ENCODE assay signal across 9 mouse cellular contexts in genomic region chr2:18872797-18873196, GRCm38 (mm10).
DNase-seq lines count a peak whose midpoint lies in the region; ATAC-seq and TF ChIP-seq lines count a peak whose summit lies in the region.
"Had no signal": no experiment of that assay in that cellular context is flagged by ENCODE, and none has a peak within 500 bp of the region (broad histone marks: within the 10 kb centered on the region; RNA-seq: fewer than 3 reads in every experiment).

No protein-coding gene starts in this region.

- TF ChIP-seq POLR2A in liver, adult 2 months (IDR thresholded peaks at IDR 0.05; ENCODE audit: extremely low read depth, insufficient read depth, low read length) = no peak

- H3K4me3 ChIP-seq in kidney, embryonic 15.5 days (replicated peaks) = no peak overlapping the region
- no peak overlapping the region for H3K4me3 ChIP-seq in liver, adult 2 months (ENCODE audit: insufficient read depth, low read depth, low read length)
- H3K4me3 ChIP-seq: heart, embryonic 15.5 days had no signal

- WGBS in kidney, embryonic 15.5 days = 2% methylated on average over 2 of the region's 2 CpGs
- 10% methylated on average over 2 of the region's 2 CpGs for WGBS in liver, adult 2 months

- H3K4me1 ChIP-seq in kidney, embryonic 15.5 days = no peaks in the 10 kb centered on the region
- no peaks in the 10 kb centered on the region for H3K4me1 ChIP-seq in liver, adult 2 months (ENCODE audit: control insufficient read depth, insufficient read depth, low read length)
- H3K4me1 ChIP-seq: heart, embryonic 15.5 days had no signal

- no peak overlapping the region for H3K9ac ChIP-seq in kidney, embryonic 15.5 days
- H3K9ac ChIP-seq in liver, adult 2 months (ENCODE audit: low read depth, low read length) = no peak overlapping the region
- H3K9ac ChIP-seq: heart, embryonic 15.5 days had no signal

- DNase-seq in CD4-positive, CD25-positive, alpha-beta regulatory T cell, adult 2 months (ENCODE audit: low read depth, low spot score) = peak; percentile 89
- peak; percentile 63 to 91 for DNase-seq in adrenal gland, adult (ENCODE audit: inconsistent age in 2 of 2, low spot score in 1 of 2)
- DNase-seq in embryo, embryonic 10 days (ENCODE audit: low spot score) = peak; percentile 89
- DNase-seq in gastrocnemius, postnatal 14 days = peak; percentile 62
- peak; percentile 53 for DNase-seq in liver, adult 2 months (ENCODE audit: extremely low read depth, low read depth, low spot score)
- DNase-seq in retina, embryonic 14.5 days (ENCODE audit: low spot score) = peak; percentile 79
- DNase-seq in urinary bladder, adult 2 months (ENCODE audit: low spot score) = peak; percentile 31

- H3K4me2 ChIP-seq in kidney, embryonic 15.5 days = no peak overlapping the region
- H3K4me2 ChIP-seq: heart, embryonic 15.5 days had no signal

- H3K27me3 ChIP-seq in kidney, embryonic 15.5 days = no peaks in the 10 kb centered on the region
- no peaks in the 10 kb centered on the region for H3K27me3 ChIP-seq in liver, adult 2 months (ENCODE audit: control insufficient read depth, insufficient read depth, low read length)
- H3K27me3 ChIP-seq: heart, embryonic 15.5 days had no signal

- TF ChIP-seq CTCF in liver, adult 2 months (IDR thresholded peaks at IDR 0.05; ENCODE audit: low read depth, low read length) = peak; percentile 50

- no peaks in the 10 kb centered on the region for H3K79me2 ChIP-seq in liver, adult 2 months (ENCODE audit: control insufficient read depth, insufficient read depth, low read length)

- no peaks in the 10 kb centered on the region for H3K9me3 ChIP-seq in kidney, embryonic 15.5 days (replicated peaks)
- H3K9me3 ChIP-seq: heart, embryonic 15.5 days had no signal

- 0 out of 2 replicates have a peak, but pooled peaks have one; percentile 40 for ATAC-seq in kidney, embryonic 15.5 days (replicated peaks; ENCODE audit: low FRiP score)

- intact Hi-C loops in gastrocnemius, postnatal 14 days (cut with DNase I; ENCODE audit: low total_unique reads) = loop anchor here (5.0 to 10.0 kb wide), 3 partner anchors 125 to 400 kb away; partner anchors contain the start of genes 4930426L09Rik and Pip4k2a

- peaks cover 19% of the 10 kb centered on the region for H3K36me3 ChIP-seq in kidney, embryonic 15.5 days
- no peaks in the 10 kb centered on the region for H3K36me3 ChIP-seq in liver, adult 2 months (ENCODE audit: control insufficient read depth, insufficient read depth, low read length)
- H3K36me3 ChIP-seq: heart, embryonic 15.5 days had no signal

- H3K27ac ChIP-seq in kidney, embryonic 15.5 days = no peak overlapping the region
- H3K27ac ChIP-seq in liver, adult 2 months (replicated peaks; ENCODE audit: insufficient read depth, low read depth, low read length) = no peak overlapping the region
- H3K27ac ChIP-seq: heart, embryonic 15.5 days had no signal

Comparison
In these comparisons a context has a peak if more than half of its experiments do, and no peak if none do; other contexts are left out.
1. DNase-seq: peak in every context shown above with its lines; median percentile 89 in CD4-positive, CD25-positive, alpha-beta regulatory T cell, adult 2 months; 89 in embryo, embryonic 10 days; 79 in retina, embryonic 14.5 days; 77 in adrenal gland, adult; 62 in gastrocnemius, postnatal 14 days; 53 in liver, adult 2 months; 31 in urinary bladder, adult 2 months.